Mouse (Mus musculus): ENCODE measurements at regions not wholly inside any gene's neighbourhood (a gene's known extent, or its start where the extent isn't known, plus 50 kb on each side); places are given as distances from the start of the nearest gene placed in this dataset.

DNA sequence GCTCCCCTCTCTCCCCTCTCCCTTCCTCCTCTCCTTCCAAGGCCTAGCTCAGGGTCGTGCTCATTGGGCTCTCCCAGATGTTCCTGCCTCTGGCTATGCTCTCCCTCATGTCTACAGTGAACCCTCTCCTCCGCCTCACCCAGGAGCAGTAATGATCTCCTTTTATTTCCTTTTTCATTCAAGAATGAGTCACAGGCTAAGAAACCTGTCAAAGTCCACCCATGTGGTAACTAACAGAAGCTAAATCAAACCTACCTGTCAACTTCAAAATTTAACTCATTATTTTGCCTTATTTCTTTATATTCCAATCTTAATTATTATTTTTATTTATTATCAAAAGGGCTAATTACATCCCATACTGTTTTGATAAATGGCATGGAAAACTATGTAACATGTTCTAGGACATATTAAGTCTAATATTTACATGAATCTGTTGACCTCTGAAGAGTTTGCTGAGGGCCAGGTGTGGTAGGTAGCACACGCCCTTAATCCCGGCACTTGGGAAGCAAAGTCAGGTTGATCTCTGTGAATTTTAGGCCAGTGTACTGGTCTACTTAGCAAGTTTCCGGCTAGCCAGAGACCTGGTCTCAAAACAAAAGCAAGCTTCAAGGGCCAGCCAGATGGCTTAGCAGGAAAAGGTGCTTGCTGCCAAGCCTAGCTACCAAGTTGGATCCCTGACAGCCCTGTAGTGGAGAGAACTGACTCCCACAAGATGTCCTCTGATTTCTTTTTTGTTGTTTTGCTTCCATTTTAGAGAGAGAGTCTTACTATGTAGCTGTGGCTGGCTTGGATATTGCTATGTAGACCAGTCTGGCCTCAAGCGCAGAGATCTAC is 51.9 kb upstream of the Slc16a1 start:
- intact Hi-C loops (cut with DNase I; ENCODE audit: low total_unique reads), result no loop called here
- DNase-seq, result no peak

GRCm38 (mm10) chr3:104585303-104585702 is 53.2 kb upstream of the Slc16a1 start:
- DNase-seq, result no peak
- intact Hi-C loops (cut with DNase I; ENCODE audit: low total_unique reads), result no loop called here

- intact Hi-C loops (cut with DNase I; ENCODE audit: low total_unique reads), result no loop called here
- DNase-seq, result no peak
These were observed 55.2 kb upstream of the Slc16a1 start for GRCm38 (mm10) chr3:104583236-104583635.

GRCm38 (mm10) chr3:104582521-104582920 is 55.9 kb upstream of the Slc16a1 start:
- intact Hi-C loops (cut with DNase I; ENCODE audit: low total_unique reads), result no loop called here
- DNase-seq, result no peak

- intact Hi-C loops (cut with DNase I; ENCODE audit: low total_unique reads), result no loop called here
- DNase-seq, result no peak
These were observed 59.3 kb upstream of the Slc16a1 start for GRCm38 (mm10) chr3:104579186-104579585.

DNA sequence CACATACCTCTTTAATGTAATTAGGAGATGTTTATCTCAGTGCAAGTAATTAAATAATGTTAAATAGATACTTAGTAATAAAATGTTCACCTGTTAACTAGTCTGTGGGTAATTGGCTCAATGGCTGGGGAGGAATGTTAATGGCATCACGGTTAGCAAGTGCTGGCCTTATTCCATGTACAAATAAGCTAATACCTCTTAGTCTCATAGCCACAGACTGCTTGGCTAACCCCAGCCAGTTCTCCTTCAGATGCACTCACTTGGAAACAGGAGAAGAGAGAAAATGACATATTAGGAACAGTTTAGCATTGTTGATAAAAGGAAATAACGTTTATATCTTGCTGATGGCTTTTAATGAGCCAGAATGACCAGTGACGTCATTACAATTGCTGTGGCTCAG is 60.1 kb upstream of the Slc16a1 start:
- no peak for DNase-seq
- intact Hi-C loops (cut with DNase I; ENCODE audit: low total_unique reads), result no loop called here

DNA sequence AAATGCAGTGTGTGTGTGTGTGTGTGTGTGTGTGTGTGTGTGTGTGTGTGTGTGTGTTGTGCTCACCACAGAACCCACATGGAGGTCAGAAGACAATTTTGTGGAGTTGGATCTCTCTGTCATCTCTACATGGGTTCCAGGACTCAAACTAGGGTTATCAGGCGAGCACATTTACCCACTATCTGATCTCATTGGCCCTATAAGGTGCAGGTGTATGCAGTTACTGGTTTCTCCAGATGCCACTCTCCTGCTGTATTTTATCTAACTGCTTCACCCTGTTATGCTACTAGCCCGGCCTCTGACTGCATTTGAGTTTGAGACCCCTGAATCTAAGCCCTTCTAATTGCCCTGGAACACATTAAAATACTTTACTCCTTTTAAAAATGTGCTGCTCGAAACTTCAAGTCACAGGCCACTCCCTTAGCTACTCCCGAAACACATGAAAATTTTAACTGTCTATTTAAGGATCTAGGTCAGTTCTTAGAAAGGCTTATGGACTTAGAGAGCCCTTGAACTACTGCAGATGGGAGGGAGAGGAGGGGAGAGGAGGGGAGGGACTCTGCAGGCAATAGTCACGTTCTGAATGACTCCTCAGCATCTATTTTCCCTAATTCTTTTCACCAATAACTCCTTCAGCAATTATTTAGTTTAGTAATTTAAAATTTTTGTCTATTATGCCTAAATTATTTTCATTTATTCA is 61.1 kb upstream of the Slc16a1 start:
- intact Hi-C loops (cut with DNase I; ENCODE audit: low total_unique reads), result no loop called here

GRCm38 (mm10) chr3:104573277-104573940 is 61.7 kb upstream of the Lrig2 start:
- DNase-seq, result no peak
- intact Hi-C loops (cut with DNase I; ENCODE audit: low total_unique reads), result no loop called here

More for the DNA sequence above, 61.1 kb upstream of the Slc16a1 start:
- no peak for DNase-seq

- DNase-seq, result no peak
- intact Hi-C loops (cut with DNase I; ENCODE audit: low total_unique reads), result no loop called here
These were observed 60.4 kb upstream of the Lrig2 start for GRCm38 (mm10) chr3:104571935-104572631.

DNA sequence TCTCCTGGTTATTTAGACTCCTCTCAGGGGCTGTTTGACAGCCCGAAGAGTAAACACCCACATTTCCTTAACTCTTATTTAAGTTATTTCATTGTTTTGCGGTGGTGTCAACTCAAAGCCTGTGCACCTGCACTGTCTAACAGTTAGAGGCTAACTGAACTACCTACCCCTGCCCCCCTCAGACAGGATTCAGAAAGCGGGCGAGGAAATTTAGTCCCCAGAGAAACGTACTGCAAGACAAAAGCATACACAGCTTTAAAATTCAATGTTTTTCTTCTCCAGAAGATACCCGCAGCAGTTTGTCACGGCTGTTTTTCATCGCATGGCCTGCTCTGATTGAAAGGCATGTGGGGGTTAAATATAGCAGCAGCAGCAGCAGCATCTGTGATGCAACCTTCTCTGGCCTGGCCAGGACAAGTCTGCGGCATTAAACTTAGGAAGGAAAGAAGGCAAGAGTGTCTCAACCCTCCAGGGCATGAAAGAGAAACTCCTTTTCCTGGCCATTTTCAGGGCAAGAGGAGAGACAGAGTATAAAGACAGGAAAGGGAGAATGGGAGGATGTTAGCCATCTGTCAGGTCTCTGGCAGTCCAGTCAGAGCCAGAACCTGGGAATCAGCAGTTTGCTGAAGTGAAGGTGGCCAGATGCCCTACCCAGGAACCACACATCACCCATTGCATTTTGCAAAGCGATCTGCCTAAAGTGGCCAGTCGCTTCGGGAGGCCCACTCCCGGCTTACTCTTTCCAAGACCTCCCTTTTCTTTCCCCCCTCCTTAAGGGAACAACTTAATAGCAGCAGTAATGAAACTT is 53.9 kb upstream of the Lrig2 start:
- peak; percentile 15 for DNase-seq
- intact Hi-C loops (cut with DNase I; ENCODE audit: low total_unique reads), result no loop called here

- intact Hi-C loops (cut with DNase I; ENCODE audit: low total_unique reads), result no loop called here
- DNase-seq, result no peak
These were observed 53.1 kb upstream of the Lrig2 start for GRCm38 (mm10) chr3:104564857-104565256.

GRCm38 (mm10) chr3:104561567-104561966 is 49.8 kb upstream of the Lrig2 start:
- intact Hi-C loops (cut with DNase I; ENCODE audit: low total_unique reads), result no loop called here
- no peak for DNase-seq
